Mouse (Mus musculus) layer of hippocampus, postnatal 25 days (tissue): Measurements from ENCODE around the gene Mgme1. TPM values are rescaled to one million over a fixed set of nuclear protein-coding genes. Genes with fewer than 3 reads are reported as not detected.

Experiments used
- DNase-seq, 2 experiments: peaks; one replicate each; pipeline ENCODE4 v3.0.0; 2022; ENCODE audit warnings: mixed read lengths in 2 of 2, low spot score in 1 of 2; ENCODE audit errors: extremely low spot score in 1 of 2
- total RNA-seq, 2 experiments: library from RNA; stranded (reverse); gene quantifications; 2 replicates each; pipeline ENCODE4 v1.2.3; 2021

The Mgme1 gene
- total RNA-seq, 2 experiments from 2014 or later: 4.7 to 5.4 TPM

DNA sequence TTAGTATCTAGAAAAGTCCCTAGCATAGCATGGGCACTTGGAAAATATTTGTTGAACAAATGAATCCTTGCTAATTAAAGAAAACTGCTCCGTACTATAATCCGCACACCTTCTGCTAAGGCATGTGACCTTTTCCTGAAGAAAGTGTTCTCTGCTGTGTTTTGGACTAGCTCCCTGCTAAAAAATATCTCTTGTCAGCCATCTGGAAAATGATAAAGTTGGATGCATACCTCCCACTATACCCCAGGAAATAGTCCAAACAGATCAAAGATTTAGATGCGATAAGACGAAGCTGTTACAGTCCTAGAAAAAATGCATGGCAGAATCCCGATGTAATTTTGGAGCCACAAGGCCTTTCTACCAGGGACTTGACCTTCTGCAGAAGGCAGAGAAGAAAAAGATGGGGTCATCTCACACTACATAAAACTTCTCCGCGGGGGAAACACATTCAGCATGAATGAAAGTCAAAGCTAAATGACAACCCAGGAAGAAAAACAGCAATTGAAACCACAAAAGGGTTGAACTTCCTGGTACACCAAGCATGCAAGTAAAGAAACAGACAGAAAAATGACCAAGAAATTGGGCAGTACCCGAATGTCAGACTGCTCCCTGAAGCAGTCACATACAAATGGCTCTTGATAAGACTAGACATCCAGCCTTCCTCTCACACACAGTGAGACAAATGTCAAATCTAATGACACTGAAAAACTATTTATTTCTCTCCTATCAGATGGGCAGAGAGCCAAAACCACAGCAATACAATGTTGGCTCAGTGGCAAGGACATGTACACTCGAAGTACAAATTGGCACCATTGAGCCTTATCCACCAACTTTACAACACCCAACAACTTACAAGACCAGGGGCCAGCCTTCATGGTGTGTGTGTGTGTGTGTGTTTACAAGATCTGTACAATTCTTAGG is 29.5 kb downstream of the Mgme1 start:
- no peak for DNase-seq

DNA sequence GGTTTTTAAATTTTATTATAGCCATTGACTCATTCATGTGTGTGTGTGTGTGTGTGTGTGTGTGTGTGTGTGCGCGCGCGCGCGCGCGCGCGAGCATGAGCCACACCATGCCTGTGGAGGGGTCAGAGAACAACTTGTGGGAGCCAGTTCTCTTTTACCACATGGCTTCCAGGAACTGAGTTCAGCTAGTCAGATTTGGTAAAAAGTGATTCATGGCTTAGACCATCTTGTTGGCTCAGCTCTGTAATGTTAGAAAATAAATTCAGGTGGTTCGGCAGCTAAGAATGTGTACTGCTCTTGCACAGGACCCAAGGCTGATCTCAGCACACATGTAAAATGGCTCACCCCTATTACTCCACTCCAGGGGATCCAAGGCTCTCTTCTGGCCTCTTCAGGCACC is 30.6 kb downstream of the Mgme1 start:
- DNase-seq: no peak

DNA sequence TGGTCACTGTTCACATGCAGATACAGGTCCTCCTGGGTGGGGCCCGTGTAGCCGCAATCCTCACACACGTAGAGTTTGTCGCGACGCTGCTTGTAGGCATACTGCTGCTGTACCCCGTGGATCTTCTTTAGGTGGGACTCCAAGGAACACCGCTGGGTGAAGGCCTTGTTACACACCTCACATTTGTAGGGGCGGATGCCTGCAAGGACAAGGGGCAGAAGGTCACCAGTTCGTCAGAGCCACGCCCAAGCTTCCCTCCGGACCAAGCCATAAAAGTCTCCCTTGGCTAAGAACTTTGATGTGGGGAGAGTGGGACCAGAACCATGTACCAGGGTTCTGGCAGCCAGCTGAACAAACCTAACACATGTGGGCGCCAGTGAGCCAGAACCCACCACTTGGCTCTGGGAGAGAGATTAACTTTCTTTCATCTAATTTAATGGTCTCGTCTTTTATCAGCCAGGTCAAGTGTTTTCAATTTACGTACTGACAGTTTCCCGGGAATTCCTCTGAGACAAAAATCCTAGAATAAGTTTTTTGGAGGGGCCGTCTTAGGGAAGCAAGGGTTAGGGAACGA is 35.3 kb downstream of the Mgme1 start:
- no peak for DNase-seq

DNA sequence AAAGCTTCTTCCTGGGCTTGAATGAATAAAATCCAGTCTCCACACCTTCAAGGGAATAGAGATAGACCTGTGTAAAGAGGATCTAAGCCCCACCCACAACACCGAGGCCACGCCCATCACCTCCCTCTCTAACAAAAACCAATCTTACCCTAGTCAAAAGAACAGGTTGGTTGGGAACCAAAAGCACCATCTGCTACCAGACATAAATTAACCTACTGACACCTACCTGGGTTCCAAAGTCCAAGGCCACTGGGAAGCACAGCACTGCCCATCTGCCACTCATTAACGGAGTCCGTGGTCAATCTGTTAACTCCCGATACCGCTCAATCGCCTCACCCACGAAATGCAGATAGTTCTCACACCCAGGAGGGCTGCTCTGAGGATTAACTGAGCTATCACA is 38.1 kb downstream of the Mgme1 start:
- DNase-seq: no peak

DNA sequence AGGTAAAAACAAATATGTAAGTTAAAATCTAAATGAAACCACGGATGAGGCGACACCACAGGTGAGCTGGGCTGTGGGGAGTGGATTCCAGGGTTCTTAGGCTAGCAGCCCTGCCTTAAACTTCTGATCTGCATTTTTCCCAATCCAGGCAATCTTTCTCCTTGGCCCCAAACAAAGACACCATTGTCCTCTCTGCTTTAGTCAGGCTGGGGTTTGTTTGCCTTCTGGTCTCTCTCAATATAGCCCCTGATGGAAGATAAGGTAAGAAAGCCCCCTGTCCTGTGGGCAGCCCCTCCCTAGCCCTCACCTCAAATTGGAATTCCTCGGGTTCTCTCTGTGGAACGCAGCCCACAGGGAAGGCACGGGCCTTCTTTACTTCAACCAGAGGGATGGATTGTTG is 39.8 kb downstream of the Mgme1 start:
- no peak for DNase-seq

DNA sequence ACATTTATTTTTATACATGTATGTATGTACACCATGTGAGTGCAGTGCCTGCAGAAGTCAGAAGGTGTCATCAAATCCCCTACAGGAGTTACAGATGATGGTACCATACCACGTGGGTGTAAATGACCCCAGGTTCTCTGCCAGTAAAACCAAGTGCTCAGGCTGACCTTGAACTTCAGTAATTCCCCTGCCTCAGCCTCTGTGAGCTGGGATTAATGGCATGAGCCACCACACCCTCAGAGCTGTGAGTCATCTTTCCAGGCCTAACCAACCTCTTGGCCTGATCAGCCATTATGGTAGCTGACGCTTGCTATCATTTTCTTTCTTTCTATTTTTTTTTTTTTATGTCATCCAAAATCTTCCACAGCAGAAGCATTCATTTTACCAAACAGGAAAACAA is 40.9 kb downstream of the Mgme1 start:
- no peak for DNase-seq

DNA sequence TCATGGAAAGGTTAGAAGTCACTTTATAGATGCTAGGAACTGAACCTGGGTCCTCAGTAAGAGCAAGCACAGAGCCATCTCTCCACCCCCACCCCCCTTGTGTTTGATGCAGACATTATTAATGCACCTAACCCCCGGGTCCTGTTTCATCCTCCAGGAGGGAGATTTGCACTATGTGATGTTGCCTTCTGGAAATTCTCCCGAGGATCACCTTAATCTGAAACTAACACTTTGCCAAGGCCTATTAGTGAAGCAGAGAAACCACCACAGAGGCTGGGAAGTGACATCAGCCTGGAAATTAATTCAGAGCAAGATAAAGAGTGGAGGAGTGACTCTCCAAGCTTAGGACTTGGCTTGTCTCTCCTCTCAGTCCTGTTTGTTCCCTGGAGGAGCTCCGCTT is 53.8 kb downstream of the Mgme1 start:
- no peak for DNase-seq

DNA sequence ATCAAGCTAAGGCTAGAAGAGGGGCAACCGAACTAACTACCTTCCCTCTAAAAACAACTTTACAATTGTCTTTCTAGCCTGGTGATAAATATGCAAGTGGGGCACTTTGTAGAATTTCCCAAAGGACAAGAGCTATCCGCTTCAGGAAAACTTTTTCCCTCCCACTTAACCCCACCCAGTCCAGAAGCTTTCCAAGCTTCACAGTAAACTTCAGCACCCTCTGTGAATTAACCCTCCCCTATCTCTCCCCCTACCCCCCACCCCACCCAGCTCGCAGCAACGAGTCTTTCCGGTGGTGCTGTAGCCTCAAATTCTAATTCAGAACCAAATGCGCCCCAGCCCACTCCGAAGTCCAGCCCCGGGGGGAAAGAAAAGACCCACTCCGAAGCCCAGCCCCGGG is 59.0 kb downstream of the Mgme1 start:
- no peak for DNase-seq

DNA sequence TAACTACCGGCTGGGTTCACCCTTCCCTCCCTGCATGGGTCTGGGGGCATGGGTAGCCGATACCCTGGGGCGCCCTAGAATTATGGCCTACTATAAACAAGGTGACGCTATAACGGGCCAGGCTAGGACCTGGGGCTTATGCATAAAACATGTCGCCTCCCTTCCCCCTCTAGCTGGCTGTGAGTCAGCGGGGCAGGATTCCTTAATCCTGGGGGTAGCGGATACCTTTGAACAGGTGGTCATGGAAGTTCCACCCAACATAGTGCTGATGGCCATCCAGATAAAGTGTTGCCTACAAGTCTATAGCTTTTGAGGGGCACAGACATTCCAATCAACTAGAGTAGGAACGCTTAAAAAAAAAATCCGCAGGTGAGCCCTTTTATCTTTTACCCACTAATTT is 59.5 kb downstream of the Mgme1 start:
- DNase-seq: no peak

DNA sequence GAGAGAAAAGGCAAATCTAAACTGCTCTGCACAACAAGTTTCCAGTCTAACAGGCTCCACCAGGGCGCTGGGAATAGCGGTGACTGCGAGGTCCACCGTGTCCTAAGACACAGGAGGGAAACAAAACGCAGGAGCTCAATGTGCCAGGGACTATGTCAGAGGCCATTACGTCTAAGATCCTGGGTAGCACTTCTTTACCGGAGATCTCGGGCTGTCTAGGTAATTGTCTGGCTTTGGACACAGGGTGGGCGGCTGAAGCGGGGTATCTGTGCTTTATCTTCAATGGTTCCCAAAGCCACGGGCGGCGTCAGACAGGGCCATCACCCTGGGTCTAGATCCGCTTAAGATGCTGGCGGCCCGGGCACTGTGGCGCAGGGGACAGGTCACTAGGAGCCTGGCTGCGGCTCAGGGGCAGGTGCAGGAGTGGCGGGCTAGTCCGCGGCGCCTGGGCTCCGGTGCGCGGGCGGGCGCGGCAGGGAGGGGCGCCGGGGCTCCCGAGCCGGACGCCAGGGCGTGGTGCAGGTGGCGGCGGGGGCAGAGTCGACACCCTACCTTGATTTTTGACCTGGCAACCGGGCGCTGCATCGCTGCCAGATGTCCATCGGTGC is 60.0 kb downstream of the Mgme1 start:
- DNase-seq: no peak

Other genes starting within 250 kb of the Mgme1 start
- gene Banf2, start 237.6 kb upstream of the Mgme1 start, total RNA-seq: not detected
- 10 to 100 TPM; 71.2 to 71.4 TPM for gene Snx5, start 243 bp downstream of the Mgme1 start, total RNA-seq
- gene Ovol2, start 61.5 kb downstream of the Mgme1 start, total RNA-seq: 1 to 10 TPM in 1 of 2 experiments, under 1 TPM in 1; 0.96 to 1.0 TPM
- gene Kat14, start 98.3 kb downstream of the Mgme1 start, total RNA-seq: 10 to 100 TPM; 30.9 to 31.4 TPM
- gene Pet117, start 98.3 kb downstream of the Mgme1 start, total RNA-seq: 1 to 10 TPM; 2.8 to 8.3 TPM